Mouse (Mus musculus): ENCODE data around the gene Rasgrf1.

Rasgrf1 gene

GRCm38 (mm10) chr9:89906645-89907044, 3.1 kb upstream of the Rasgrf1 start:
- no peak for DNase-seq (ENCODE audit: extremely low spot score, low read depth, low spot score)

GRCm38 (mm10) chr9:89907941-89908340, 1.8 kb upstream of the Rasgrf1 start:
- no peak for DNase-seq (ENCODE audit: extremely low spot score, low read depth, low spot score)

GRCm38 (mm10) chr9:89908601-89909000, 1.1 kb upstream of the Rasgrf1 start:
- no peak for DNase-seq (ENCODE audit: extremely low spot score, low read depth, low spot score)

GRCm38 (mm10) chr9:89910011-89910400, 298 bp downstream of the Rasgrf1 start:
- DNase-seq (ENCODE audit: extremely low spot score, low read depth, low spot score) = no peak

GRCm38 (mm10) chr9:89910741-89911444, 1.2 kb downstream of the Rasgrf1 start:
- no peak for DNase-seq (ENCODE audit: extremely low spot score, low read depth, low spot score)

- DNase-seq (ENCODE audit: extremely low spot score, low read depth, low spot score) = no peak
Observed at GRCm38 (mm10) chr9:89911891-89912549, 2.3 kb downstream of the Rasgrf1 start.

GRCm38 (mm10) chr9:89913135-89913534, 3.4 kb downstream of the Rasgrf1 start:
- no peak for DNase-seq (ENCODE audit: extremely low spot score, low read depth, low spot score)

GRCm38 (mm10) chr9:89916471-89916870, 6.8 kb downstream of the Rasgrf1 start:
- no peak for DNase-seq (ENCODE audit: extremely low spot score, low read depth, low spot score)

- DNase-seq (ENCODE audit: extremely low spot score, low read depth, low spot score) = no peak
Observed at GRCm38 (mm10) chr9:89917431-89917830, 7.7 kb downstream of the Rasgrf1 start.

GRCm38 (mm10) chr9:89918832-89919231, 9.1 kb downstream of the Rasgrf1 start:
- DNase-seq (ENCODE audit: extremely low spot score, low read depth, low spot score) = no peak

- no peak for DNase-seq (ENCODE audit: extremely low spot score, low read depth, low spot score)
Observed at GRCm38 (mm10) chr9:89921121-89921520, 11.4 kb downstream of the Rasgrf1 start.

- DNase-seq (ENCODE audit: extremely low spot score, low read depth, low spot score) = no peak
Observed at GRCm38 (mm10) chr9:89922666-89923065, 13.0 kb downstream of the Rasgrf1 start.

GRCm38 (mm10) chr9:89924836-89925235, 15.1 kb downstream of the Rasgrf1 start:
- DNase-seq (ENCODE audit: extremely low spot score, low read depth, low spot score) = no peak

- DNase-seq (ENCODE audit: extremely low spot score, low read depth, low spot score) = no peak
Observed at GRCm38 (mm10) chr9:89928497-89928896, 18.8 kb downstream of the Rasgrf1 start.

GRCm38 (mm10) chr9:89940428-89940827, 30.7 kb downstream of the Rasgrf1 start:
- DNase-seq (ENCODE audit: extremely low spot score, low read depth, low spot score) = no peak

- no peak for DNase-seq (ENCODE audit: extremely low spot score, low read depth, low spot score)
Observed at GRCm38 (mm10) chr9:89946830-89947229, 37.1 kb downstream of the Rasgrf1 start.

- DNase-seq (ENCODE audit: extremely low spot score, low read depth, low spot score) = no peak
Observed at GRCm38 (mm10) chr9:89948602-89949001, 38.9 kb downstream of the Rasgrf1 start.

- no peak for DNase-seq (ENCODE audit: extremely low spot score, low read depth, low spot score)
Observed at GRCm38 (mm10) chr9:89953596-89954215, 44.0 kb downstream of the Rasgrf1 start.

GRCm38 (mm10) chr9:89954860-89955479, 45.3 kb downstream of the Rasgrf1 start:
- DNase-seq (ENCODE audit: extremely low spot score, low read depth, low spot score) = no peak

GRCm38 (mm10) chr9:89958959-89959358, 49.3 kb downstream of the Rasgrf1 start:
- DNase-seq (ENCODE audit: extremely low spot score, low read depth, low spot score) = no peak

GRCm38 (mm10) chr9:89964091-89964490, 54.4 kb downstream of the Rasgrf1 start:
- DNase-seq (ENCODE audit: extremely low spot score, low read depth, low spot score) = no peak

GRCm38 (mm10) chr9:89967716-89968115, 58.0 kb downstream of the Rasgrf1 start:
- DNase-seq (ENCODE audit: extremely low spot score, low read depth, low spot score) = no peak
